Mouse (Mus musculus) olfactory bulb, adult 2 months (tissue): Measurements from ENCODE around the gene Id2.

Experiments used
- CTCF ChIP-seq: fragments of 200-500 bp; IDR thresholded peaks from 2 replicates; pipeline ENCODE4 v1.5.1; 2012; ENCODE audit warnings: low read depth, mild to moderate bottlenecking, low read length, moderate library complexity; ENCODE audit not compliant: insufficient read depth
- POLR2A ChIP-seq: fragments of 200-500 bp; IDR thresholded peaks from 2 replicates; pipeline ENCODE4 v1.6.1; 2012; ENCODE audit warnings: mild to moderate bottlenecking, low read depth, low read length, moderate library complexity; ENCODE audit not compliant: insufficient read depth

- TF ChIP-seq CTCF (no peak), POLR2A (no peak)
Observed at GRCm38 (mm10) chr12:25104541-25104940, 7.6 kb upstream of the Id2 start.
